Mouse (Mus musculus) ES-Bruce4 (cell line): Measurements from ENCODE around the gene Pcx.

ENCODE experiments used
- CTCF ChIP-seq: IDR thresholded peaks from one replicate; pipeline ENCODE4 v1.8.1; 2011; ENCODE audit warnings: low read depth, low read length
- EP300 ChIP-seq: IDR thresholded peaks from 2 replicates; pipeline ENCODE4 v1.6.1; 2011; ENCODE audit warnings: low read depth, low read length; ENCODE audit not compliant: insufficient read depth
- POLR2A ChIP-seq: IDR thresholded peaks from one replicate; pipeline ENCODE4 v1.8.1; 2011; ENCODE audit warnings: low read length; ENCODE audit not compliant: insufficient read depth

GRCm38 (mm10) chr19:4596071-4596470, 85.8 kb downstream of the Pcx start:
- TF ChIP-seq POLR2A (no peak), CTCF (no peak), EP300 (no peak)
